Mouse (Mus musculus): ENCODE data around the gene Lemd1. TPM values are rescaled to one million over a fixed set of nuclear protein-coding genes. Genes with fewer than 3 reads are reported as not detected.

Lemd1 gene
- polyA plus RNA-seq, 1 experiment from 2014 or later: 22.6 TPM

DNA sequence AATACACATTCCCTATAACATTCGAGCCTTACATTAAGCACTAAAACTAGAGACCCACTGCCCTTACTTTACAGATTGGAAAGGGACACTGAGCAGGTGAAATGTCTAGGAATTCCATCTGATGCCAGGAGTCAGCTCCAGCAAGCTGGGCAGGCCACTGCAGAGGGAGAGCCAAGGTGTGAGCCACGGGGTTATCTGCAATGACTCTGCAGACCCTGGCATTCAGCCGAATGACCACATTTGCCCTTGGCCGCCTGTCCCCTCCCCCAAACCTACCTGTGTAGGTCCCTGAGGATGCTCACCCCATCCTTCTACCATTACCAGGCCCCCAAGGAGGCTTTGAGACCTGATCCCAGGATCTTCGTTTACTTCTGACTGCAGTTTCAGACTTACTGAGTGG is 108.5 kb downstream of the Lemd1 start:
- ATAC-seq (ENCODE audit: low read depth): no peak
- Histone ChIP-seq H3K9me3 (no peaks in the 10 kb centered on the region), H3K36me3 (peaks cover 3% of the 10 kb centered on the region; the same call in 1 of the 2 replicates), H3K27ac (replicated peaks) (no peak overlapping the region), H3K4me1 (replicated peaks) (peaks cover 51% of the 10 kb centered on the region), H3K4me3 (peak overlapping the region; percentile 59), H3K27me3 (peaks cover 24% of the 10 kb centered on the region), H3K9ac (peak overlapping the region; percentile 86), H3K4me2 (peak overlapping the region; percentile 87)
- WGBS: 86% methylated on average over 5 of the region's 5 CpGs

- peaks cover 21% of the 10 kb centered on the region for H3K27me3 ChIP-seq
- H3K4me1 ChIP-seq (replicated peaks): peaks cover 47% of the 10 kb centered on the region
- no peak for ATAC-seq (ENCODE audit: low read depth)
- no peak overlapping the region for H3K4me3 ChIP-seq
- peaks cover 5% of the 10 kb centered on the region; the same call in 1 of the 2 replicates for H3K36me3 ChIP-seq
- H3K9ac ChIP-seq: no peak overlapping the region
- no peaks in the 10 kb centered on the region for H3K9me3 ChIP-seq
- WGBS: 69% methylated on average over 5 of the region's 5 CpGs
- peak overlapping the region; percentile 10; the same call in 1 of the 2 replicates for H3K4me2 ChIP-seq
- no peak overlapping the region for H3K27ac ChIP-seq (replicated peaks)
Observed at GRCm38 (mm10) chr1:132301242-132301641, 110.0 kb downstream of the Lemd1 start.

DNA sequence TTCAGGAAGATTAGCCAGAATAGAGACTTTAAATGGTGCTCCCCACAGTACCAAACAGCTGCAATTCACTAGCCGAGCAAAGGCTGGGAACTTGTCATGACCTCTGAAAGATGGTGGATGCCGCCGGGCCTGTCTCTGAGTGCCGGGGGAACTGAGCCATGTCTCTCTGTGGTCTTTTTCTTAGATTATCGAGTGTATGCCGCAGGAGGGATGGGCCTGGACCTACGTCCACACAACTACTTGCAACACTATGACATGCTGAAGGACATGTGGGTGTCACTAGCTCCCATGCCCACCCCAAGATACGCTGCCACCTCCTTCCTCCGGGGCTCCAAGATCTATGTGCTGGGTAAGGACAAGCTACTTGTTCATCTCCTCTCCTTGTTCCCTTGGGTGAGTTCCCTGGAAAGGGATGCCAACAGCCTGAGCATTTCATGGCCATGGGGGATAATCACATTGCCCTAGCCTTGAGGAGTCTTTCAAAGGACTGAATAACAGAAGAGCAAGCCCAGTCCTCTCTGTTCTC is 111.2 kb downstream of the Lemd1 start:
- no peak overlapping the region for H3K9ac ChIP-seq
- no peaks in the 10 kb centered on the region for H3K9me3 ChIP-seq
- peaks cover 19% of the 10 kb centered on the region for H3K27me3 ChIP-seq
- H3K4me2 ChIP-seq: no peak overlapping the region
- H3K4me1 ChIP-seq (replicated peaks): peaks cover 47% of the 10 kb centered on the region
- H3K27ac ChIP-seq (replicated peaks): no peak overlapping the region
- H3K4me3 ChIP-seq: no peak overlapping the region
- ATAC-seq (ENCODE audit: low read depth): no peak
- WGBS: 82% methylated on average over 9 of the region's 9 CpGs
- peaks cover 5% of the 10 kb centered on the region; the same call in 1 of the 2 replicates for H3K36me3 ChIP-seq

DNA sequence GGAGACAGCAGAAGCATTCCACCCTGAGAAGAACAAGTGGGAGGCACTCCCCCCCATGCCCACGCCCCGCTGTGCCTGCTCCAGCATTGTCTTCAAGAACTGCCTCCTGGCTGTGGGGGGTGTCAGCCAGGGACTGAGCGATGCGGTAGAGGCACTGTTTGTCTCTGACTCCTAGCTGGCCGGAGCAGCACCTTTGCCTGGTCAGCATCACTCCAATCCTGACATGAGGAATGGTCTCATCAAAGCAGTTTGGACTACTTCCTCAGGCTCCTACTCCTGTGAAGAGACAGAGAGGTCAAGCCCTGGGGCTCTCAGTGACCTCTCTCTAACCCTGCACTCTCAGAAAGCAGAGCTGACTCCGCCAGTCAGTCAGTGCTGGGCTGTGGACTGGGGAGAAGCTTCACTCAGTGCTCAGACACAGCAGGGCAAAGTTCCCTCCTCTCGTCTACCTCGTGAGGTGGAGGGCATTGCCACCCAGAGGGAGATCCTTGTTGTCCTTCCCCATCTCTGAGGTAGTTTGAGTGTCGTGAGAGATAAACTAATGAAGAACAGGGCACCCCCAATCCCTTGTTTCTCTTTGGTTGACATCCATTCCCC is 113.5 kb downstream of the Lemd1 start:
- WGBS: 30% methylated on average over 9 of the region's 9 CpGs
- ATAC-seq (ENCODE audit: low read depth): no peak
- Histone ChIP-seq H3K4me3 (no peak overlapping the region), H3K27me3 (peaks cover 11% of the 10 kb centered on the region), H3K4me2 (no peak overlapping the region), H3K4me1 (replicated peaks) (peaks cover 31% of the 10 kb centered on the region), H3K9ac (no peak overlapping the region), H3K9me3 (no peaks in the 10 kb centered on the region), H3K36me3 (peaks cover 5% of the 10 kb centered on the region; the same call in 1 of the 2 replicates), H3K27ac (replicated peaks) (no peak overlapping the region)

- no peak for ATAC-seq (ENCODE audit: low read depth)
- H3K27ac ChIP-seq (replicated peaks): no peak overlapping the region
- H3K4me2 ChIP-seq: no peak overlapping the region
- no peak overlapping the region for H3K9ac ChIP-seq
- no peak overlapping the region for H3K4me3 ChIP-seq
- WGBS: 45% methylated on average over 4 of the region's 4 CpGs
- peaks cover 5% of the 10 kb centered on the region; the same call in 1 of the 2 replicates for H3K36me3 ChIP-seq
- H3K9me3 ChIP-seq: no peaks in the 10 kb centered on the region
- H3K4me1 ChIP-seq (replicated peaks): peaks cover 24% of the 10 kb centered on the region
- H3K27me3 ChIP-seq: 0 out of 2 replicates have a peak, but pooled peaks cover 4% of the 10 kb centered on the region
Observed at GRCm38 (mm10) chr1:132306160-132306559, 114.9 kb downstream of the Lemd1 start.

DNA sequence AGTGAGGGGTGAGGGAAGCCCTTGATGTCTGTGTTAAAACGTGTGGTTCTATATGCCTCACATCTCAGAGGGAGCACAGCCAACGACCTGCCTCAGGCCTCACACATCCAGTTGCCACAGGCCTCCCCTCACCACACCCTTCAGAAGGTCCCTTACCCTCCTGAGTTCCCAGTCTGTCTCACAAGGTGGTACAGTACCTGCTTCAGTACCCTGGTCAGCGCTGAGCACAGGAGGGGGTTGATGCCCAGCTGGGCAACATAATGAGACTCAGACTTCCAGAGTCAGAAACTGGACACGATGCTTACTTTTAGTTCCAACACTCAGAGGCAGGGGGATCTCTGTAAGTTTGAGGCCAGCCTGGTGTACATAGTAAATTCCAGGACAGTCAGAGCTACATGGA is 115.6 kb downstream of the Lemd1 start:
- Histone ChIP-seq H3K4me1 (replicated peaks) (peaks cover 18% of the 10 kb centered on the region), H3K36me3 (peaks cover 5% of the 10 kb centered on the region; the same call in 1 of the 2 replicates), H3K4me2 (no peak overlapping the region), H3K4me3 (no peak overlapping the region), H3K9me3 (no peaks in the 10 kb centered on the region), H3K27me3 (0 out of 2 replicates have a peak, but pooled peaks cover 5% of the 10 kb centered on the region), H3K9ac (no peak overlapping the region), H3K27ac (replicated peaks) (no peak overlapping the region)
- no peak for ATAC-seq (ENCODE audit: low read depth)
- WGBS: 25% methylated on average over 4 of the region's 4 CpGs

DNA sequence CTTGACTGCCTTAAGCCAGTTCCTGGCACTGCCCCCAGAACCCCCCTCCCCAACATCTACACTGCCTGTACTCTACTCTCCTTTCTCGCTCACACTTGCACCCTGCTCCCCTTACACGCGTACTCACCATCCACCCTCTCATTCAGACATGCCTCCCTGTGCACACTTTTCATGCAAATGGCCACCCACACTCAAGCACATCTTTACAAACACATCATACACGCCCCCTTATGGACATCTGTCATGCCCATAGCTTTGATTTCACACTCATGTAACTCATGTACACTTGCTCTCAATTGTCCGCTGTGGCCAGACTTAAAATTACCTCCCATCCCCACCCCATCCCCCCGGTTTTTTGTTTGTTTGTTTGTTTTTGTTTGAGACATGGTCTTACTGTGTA is 116.7 kb downstream of the Lemd1 start:
- peaks cover 5% of the 10 kb centered on the region; the same call in 1 of the 2 replicates for H3K36me3 ChIP-seq
- no peak overlapping the region for H3K4me3 ChIP-seq
- no peak overlapping the region for H3K27ac ChIP-seq (replicated peaks)
- no peak for ATAC-seq (ENCODE audit: low read depth)
- 0 out of 2 replicates have a peak, but pooled peaks cover 7% of the 10 kb centered on the region for H3K27me3 ChIP-seq
- H3K4me2 ChIP-seq: no peak overlapping the region
- no peak overlapping the region for H3K9ac ChIP-seq
- WGBS: 84% methylated on average over 6 of the region's 6 CpGs
- no peaks in the 10 kb centered on the region for H3K9me3 ChIP-seq
- H3K4me1 ChIP-seq (replicated peaks): peaks cover 12% of the 10 kb centered on the region

DNA sequence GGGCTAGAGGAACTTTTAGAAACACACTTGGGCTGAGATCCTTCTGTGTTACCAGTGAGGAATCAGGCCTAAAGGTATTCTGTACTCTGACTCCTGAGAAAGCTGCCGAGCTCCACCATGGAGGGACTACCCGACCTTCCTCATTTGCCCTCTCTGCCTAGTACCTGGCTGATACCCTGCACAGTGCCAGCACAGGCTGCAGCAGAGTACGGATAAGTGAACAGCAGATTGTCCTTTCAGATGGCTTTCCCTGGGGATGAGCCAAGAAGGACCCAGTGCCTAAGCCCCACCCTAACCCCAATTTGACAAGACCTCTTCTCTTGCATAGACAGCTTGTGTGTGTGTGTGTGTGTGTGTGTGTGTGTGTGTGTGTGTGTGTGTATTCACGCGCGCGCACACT is 117.4 kb downstream of the Lemd1 start:
- no peak for ATAC-seq (ENCODE audit: low read depth)
- 86% methylated on average over 7 of the region's 7 CpGs for WGBS
- Histone ChIP-seq H3K9ac (no peak overlapping the region), H3K4me1 (replicated peaks) (peaks cover 12% of the 10 kb centered on the region), H3K27me3 (0 out of 2 replicates have a peak, but pooled peaks cover 7% of the 10 kb centered on the region), H3K9me3 (no peaks in the 10 kb centered on the region), H3K4me2 (no peak overlapping the region), H3K4me3 (no peak overlapping the region), H3K36me3 (peaks cover 5% of the 10 kb centered on the region; the same call in 1 of the 2 replicates), H3K27ac (replicated peaks) (no peak overlapping the region)

MicroRNA genes within 50 kb of the gene (microRNA counts, 519-probe panel; counts per million panel counts)
- 4,343 counts per million, percentile 73 among the panel's probes with 10 or more counts for microRNA mmu-miR-135b

Small RNA genes lying within 50 kb of the gene (microRNA-seq; reads per million reads assigned to microRNA genes)
- gene Mir135b: 3,356 reads per million, percentile 90 among the genes with 10 or more reads in this experiment

Other genes starting within 250 kb of the Lemd1 start
- gene Slc45a3, start 228.5 kb upstream of the Lemd1 start, polyA plus RNA-seq (2015; fragmentation: Nextera tagmentation; extraction: Ambion mirVana): 4.7 and 5.9 TPM in 2 replicates
- 13.1 and 14.2 TPM in 2 replicates for gene Elk4, start 183.8 kb upstream of the Lemd1 start, polyA plus RNA-seq (2015; fragmentation: Nextera tagmentation; extraction: Ambion mirVana)
- gene Mfsd4a, start 123.4 kb upstream of the Lemd1 start, polyA plus RNA-seq (2015; fragmentation: Nextera tagmentation; extraction: Ambion mirVana): 7.5 and 8.0 TPM in 2 replicates
- gene Cdk18, start 51.7 kb upstream of the Lemd1 start, polyA plus RNA-seq (2015; fragmentation: Nextera tagmentation; extraction: Ambion mirVana): 0.11 and 0.47 TPM in 2 replicates
- gene AC124108.1, start within 50 bp of the Lemd1 start, polyA plus RNA-seq (2015; fragmentation: Nextera tagmentation; extraction: Ambion mirVana): 2.7 and 3.5 TPM in 2 replicates
- not detected in 2 replicates for gene Gm10188, start 38.3 kb downstream of the Lemd1 start, polyA plus RNA-seq (2015; fragmentation: Nextera tagmentation; extraction: Ambion mirVana)
- gene Klhdc8a, start 107.2 kb downstream of the Lemd1 start, polyA plus RNA-seq (2015; fragmentation: Nextera tagmentation; extraction: Ambion mirVana): 4.6 and 6.1 TPM in 2 replicates
- 9.0 and 10.5 TPM in 2 replicates for gene Nuak2, start 124.7 kb downstream of the Lemd1 start, polyA plus RNA-seq (2015; fragmentation: Nextera tagmentation; extraction: Ambion mirVana)
- 32.2 and 33.9 TPM in 2 replicates for gene Tmcc2, start 199.8 kb downstream of the Lemd1 start, polyA plus RNA-seq (2015; fragmentation: Nextera tagmentation; extraction: Ambion mirVana)
- gene Dstyk, start 226.1 kb downstream of the Lemd1 start, polyA plus RNA-seq (2015; fragmentation: Nextera tagmentation; extraction: Ambion mirVana): 9.2 and 9.8 TPM in 2 replicates